Mouse (Mus musculus) gastrocnemius, postnatal 10 days (tissue): ENCODE measurements around the gene Srp54c. TPM values are rescaled to one million over a fixed set of nuclear protein-coding genes. Genes with fewer than 3 reads are reported as not detected.

Source experiments
- DNase-seq: peaks from one replicate; pipeline ENCODE4 v3.0.0; 2021; ENCODE audit warnings: mixed read lengths
- total RNA-seq, 2 experiments: library from RNA; stranded (reverse); gene quantifications; 2 replicates each; pipeline ENCODE4 v1.2.3; 2021

The Srp54c gene
- total RNA-seq, 2 experiments from 2014 or later = 25.2 to 29.2 TPM

GRCm38 (mm10) chr12:55309501-55309900, 79.5 kb downstream of the Srp54c start:
- DNase-seq = no peak

- DNase-seq = no peak
Measured at GRCm38 (mm10) chr12:55311841-55312240, 81.9 kb downstream of the Srp54c start.

Other genes starting within 250 kb of the Srp54c start
- gene Gm20403, start 243.6 kb upstream of the Srp54c start, total RNA-seq = not detected
- 1 to 10 TPM; 5.8 to 9.0 TPM for gene Baz1a, start 215.8 kb upstream of the Srp54c start, total RNA-seq
- 1 to 10 TPM; 7.1 to 9.8 TPM for gene 2700097O09Rik, start 150.1 kb upstream of the Srp54c start, total RNA-seq
- gene Srp54a, start 149.9 kb upstream of the Srp54c start, total RNA-seq = 10 to 100 TPM; 77.4 to 78.9 TPM
- gene Fam177a, start 105.7 kb upstream of the Srp54c start, total RNA-seq = 10 to 100 TPM in 1 of 2 experiments, 1 to 10 TPM in 1; 6.8 to 10.5 TPM
- gene Srp54b, start 75.1 kb upstream of the Srp54c start, total RNA-seq = 10 to 100 TPM; 37.7 to 38.6 TPM
- 1 to 10 TPM in 1 of 2 experiments, under 1 TPM in 1; 0.23 to 5.1 TPM for gene 1700047I17Rik2, start 30.6 kb upstream of the Srp54c start, total RNA-seq
- gene 1110008L16Rik, start 69.4 kb downstream of the Srp54c start, total RNA-seq = 1 to 10 TPM; 6.9 to 7.9 TPM
- gene Ppp2r3c, start 72.8 kb downstream of the Srp54c start, total RNA-seq = 10 to 100 TPM; 10.0 to 11.7 TPM
- 100 to 1,000 TPM; 213 to 225 TPM for gene Psma6, start 154.1 kb downstream of the Srp54c start, total RNA-seq